24 mouse cellular contexts compared by ENCODE assay signal in genomic region chr2:112490483-112491196, GRCm38 (mm10). TPM values are rescaled to one million over a fixed set of nuclear protein-coding genes. Genes with fewer than 3 reads are reported as not detected.
"Had no signal": no experiment of that assay in that cellular context is flagged by ENCODE, and none has a peak within 500 bp of the region (broad histone marks: within the 10 kb centered on the region; RNA-seq: fewer than 3 reads in every experiment).

No protein-coding gene starts in this region.

- H3K4me3 ChIP-seq: midbrain, embryonic 10.5 days; midbrain, embryonic 13.5 days; midbrain, embryonic 15.5 days; myocyte; neural tube, embryonic 13.5 days; neural tube, embryonic 15.5 days had no signal

- H3K9me3 ChIP-seq: midbrain, embryonic 10.5 days; midbrain, embryonic 13.5 days; midbrain, embryonic 15.5 days; neural tube, embryonic 13.5 days; neural tube, embryonic 15.5 days had no signal

- H3K27me3 ChIP-seq: midbrain, embryonic 13.5 days; midbrain, embryonic 15.5 days; neural tube, embryonic 13.5 days; neural tube, embryonic 15.5 days had no signal

- H3K27ac ChIP-seq: midbrain, embryonic 10.5 days; midbrain, embryonic 13.5 days; midbrain, embryonic 15.5 days; neural tube, embryonic 13.5 days; neural tube, embryonic 15.5 days had no signal

- H3K4me2 ChIP-seq: lung, embryonic 14.5 days; midbrain, embryonic 13.5 days; midbrain, embryonic 15.5 days; neural tube, embryonic 13.5 days; neural tube, embryonic 15.5 days had no signal

- H3K36me3 ChIP-seq: midbrain, embryonic 10.5 days; midbrain, embryonic 13.5 days; midbrain, embryonic 15.5 days; neural tube, embryonic 13.5 days; neural tube, embryonic 15.5 days had no signal

- H3K9ac ChIP-seq: lung, embryonic 14.5 days; midbrain, embryonic 13.5 days; midbrain, embryonic 15.5 days; neural tube, embryonic 13.5 days; neural tube, embryonic 15.5 days had no signal

- ATAC-seq: midbrain, embryonic 13.5 days; midbrain, embryonic 15.5 days had no signal

- DNase-seq: lung, adult 18-20 months; lung, embryonic 14.5 days; lung, postnatal 10 days; lung, postnatal 4 days; retina, postnatal 1 day; right cerebral cortex, adult 18-20 months; right cerebral cortex, postnatal 25 days; right cerebral cortex, postnatal 4 days; spleen, adult 18-20 months; thymus, adult 18-20 months; thymus, postnatal 14 days; thymus, postnatal 36 days had no signal

RNA-seq across cellular contexts. Expression of gene Chrm5, which starts 10.1 kb away (rescaled TPM):
- total RNA-seq: megakaryocyte, adult 5-6 weeks; megakaryocyte-erythroid progenitor cell, adult 5-6 weeks had no signal
- polyA plus RNA-seq: lung, embryonic 14.5 days; midbrain, embryonic 10.5 days; myocyte; neural tube, embryonic 11.5 days; small intestine, adult 2 months; stomach, embryonic 14.5 days; thymus, postnatal 0 days had no signal
